Mouse (Mus musculus): ENCODE results near the gene Spock1. TPM values are rescaled to one million over a fixed set of nuclear protein-coding genes. Genes with fewer than 3 reads are reported as not detected.

Gene Spock1
- polyA plus RNA-seq, 1 experiment from 2014 or later: 1.1 TPM

- TF ChIP-seq CTCF (IDR thresholded peaks at IDR 0.05; ENCODE audit: low read depth): 0 out of 2 replicates have a peak, but pooled peaks have one; percentile 19
Measured at GRCm38 (mm10) chr13:57788299-57788698, 119.8 kb downstream of the Spock1 start.

GRCm38 (mm10) chr13:57786278-57786677, 121.9 kb downstream of the Spock1 start:
- 82% methylated on average over 8 of the region's 8 CpGs for WGBS
- no peak overlapping the region for H3K9ac ChIP-seq (ENCODE audit: low read depth, low read length)
- H3K4me3 ChIP-seq (ENCODE audit: low read depth, low read length): no peak overlapping the region
- no peak for TF ChIP-seq CTCF (IDR thresholded peaks at IDR 0.05; ENCODE audit: low read depth)
- H3K4me2 ChIP-seq (replicated peaks; ENCODE audit: low read depth): no peak overlapping the region
- H3K36me3 ChIP-seq (ENCODE audit: control insufficient read depth, insufficient read depth): no peaks in the 10 kb centered on the region
- H3K27ac ChIP-seq (ENCODE audit: low read depth, low read length): no peak overlapping the region
- H3K27me3 ChIP-seq (replicated peaks; ENCODE audit: control insufficient read depth, insufficient read depth, low read length): no peaks in the 10 kb centered on the region
- ATAC-seq: no peak
- H3K9me3 ChIP-seq (ENCODE audit: control insufficient read depth): peaks cover 4% of the 10 kb centered on the region; the same call in 1 of the 2 replicates
- H3K4me1 ChIP-seq (replicated peaks; ENCODE audit: control insufficient read depth, insufficient read depth, low read length): no peaks in the 10 kb centered on the region

More at GRCm38 (mm10) chr13:57788299-57788698, 119.8 kb downstream of the Spock1 start:
- peaks cover 4% of the 10 kb centered on the region; the same call in 1 of the 2 replicates for H3K9me3 ChIP-seq (ENCODE audit: control insufficient read depth)
- no peak overlapping the region for H3K9ac ChIP-seq (ENCODE audit: low read depth, low read length)
- no peaks in the 10 kb centered on the region for H3K27me3 ChIP-seq (replicated peaks; ENCODE audit: control insufficient read depth, insufficient read depth, low read length)
- no peaks in the 10 kb centered on the region for H3K4me1 ChIP-seq (replicated peaks; ENCODE audit: control insufficient read depth, insufficient read depth, low read length)
- WGBS: 95% methylated on average over 4 of the region's 4 CpGs
- no peak for ATAC-seq
- H3K4me2 ChIP-seq (replicated peaks; ENCODE audit: low read depth): no peak overlapping the region
- no peaks in the 10 kb centered on the region for H3K36me3 ChIP-seq (ENCODE audit: control insufficient read depth, insufficient read depth)
- H3K4me3 ChIP-seq (ENCODE audit: low read depth, low read length): no peak overlapping the region
- H3K27ac ChIP-seq (ENCODE audit: low read depth, low read length): no peak overlapping the region

GRCm38 (mm10) chr13:57782975-57783374, 125.2 kb downstream of the Spock1 start:
- Histone ChIP-seq H3K4me1 (replicated peaks; ENCODE audit: control insufficient read depth, insufficient read depth, low read length) (no peaks in the 10 kb centered on the region), H3K36me3 (ENCODE audit: control insufficient read depth, insufficient read depth) (no peaks in the 10 kb centered on the region), H3K27me3 (replicated peaks; ENCODE audit: control insufficient read depth, insufficient read depth, low read length) (no peaks in the 10 kb centered on the region), H3K9me3 (ENCODE audit: control insufficient read depth) (no peaks in the 10 kb centered on the region), H3K4me2 (replicated peaks; ENCODE audit: low read depth) (no peak overlapping the region), H3K27ac (ENCODE audit: low read depth, low read length) (no peak overlapping the region), H3K9ac (ENCODE audit: low read depth, low read length) (no peak overlapping the region), H3K4me3 (ENCODE audit: low read depth, low read length) (no peak overlapping the region)
- no peak for TF ChIP-seq CTCF (IDR thresholded peaks at IDR 0.05; ENCODE audit: low read depth)
- ATAC-seq: no peak
- WGBS: 59% methylated on average over 12 of the region's 12 CpGs

- no peaks in the 10 kb centered on the region for H3K36me3 ChIP-seq (ENCODE audit: control insufficient read depth, insufficient read depth)
- no peak for TF ChIP-seq CTCF (IDR thresholded peaks at IDR 0.05; ENCODE audit: low read depth)
- no peak overlapping the region for H3K4me3 ChIP-seq (ENCODE audit: low read depth, low read length)
- no peak for ATAC-seq
- H3K9me3 ChIP-seq (ENCODE audit: control insufficient read depth): no peaks in the 10 kb centered on the region
- no peak overlapping the region for H3K9ac ChIP-seq (ENCODE audit: low read depth, low read length)
- H3K27me3 ChIP-seq (replicated peaks; ENCODE audit: control insufficient read depth, insufficient read depth, low read length): no peaks in the 10 kb centered on the region
- WGBS: 70% methylated on average over 6 of the region's 6 CpGs
- no peak overlapping the region for H3K27ac ChIP-seq (ENCODE audit: low read depth, low read length)
- H3K4me1 ChIP-seq (replicated peaks; ENCODE audit: control insufficient read depth, insufficient read depth, low read length): no peaks in the 10 kb centered on the region
- no peak overlapping the region for H3K4me2 ChIP-seq (replicated peaks; ENCODE audit: low read depth)
Measured at GRCm38 (mm10) chr13:57782107-57782561, 126.0 kb downstream of the Spock1 start.

GRCm38 (mm10) chr13:57779146-57779545, 129.0 kb downstream of the Spock1 start:
- 78% methylated on average over 4 of the region's 4 CpGs for WGBS

GRCm38 (mm10) chr13:57778524-57778923, 129.6 kb downstream of the Spock1 start:
- Histone ChIP-seq H3K9ac (ENCODE audit: low read depth, low read length) (no peak overlapping the region), H3K4me1 (replicated peaks; ENCODE audit: control insufficient read depth, insufficient read depth, low read length) (no peaks in the 10 kb centered on the region), H3K4me2 (replicated peaks; ENCODE audit: low read depth) (no peak overlapping the region), H3K9me3 (ENCODE audit: control insufficient read depth) (no peaks in the 10 kb centered on the region), H3K36me3 (ENCODE audit: control insufficient read depth, insufficient read depth) (no peaks in the 10 kb centered on the region), H3K27me3 (replicated peaks; ENCODE audit: control insufficient read depth, insufficient read depth, low read length) (no peaks in the 10 kb centered on the region), H3K4me3 (ENCODE audit: low read depth, low read length) (no peak overlapping the region), H3K27ac (ENCODE audit: low read depth, low read length) (no peak overlapping the region)
- TF ChIP-seq CTCF (IDR thresholded peaks at IDR 0.05; ENCODE audit: low read depth): no peak
- 81% methylated on average over 3 of the region's 3 CpGs for WGBS
- no peak for ATAC-seq

More at GRCm38 (mm10) chr13:57779146-57779545, 129.0 kb downstream of the Spock1 start:
- ATAC-seq: no peak
- Histone ChIP-seq H3K27ac (ENCODE audit: low read depth, low read length) (no peak overlapping the region), H3K36me3 (ENCODE audit: control insufficient read depth, insufficient read depth) (no peaks in the 10 kb centered on the region), H3K9ac (ENCODE audit: low read depth, low read length) (no peak overlapping the region), H3K4me2 (replicated peaks; ENCODE audit: low read depth) (no peak overlapping the region), H3K9me3 (ENCODE audit: control insufficient read depth) (no peaks in the 10 kb centered on the region), H3K4me3 (ENCODE audit: low read depth, low read length) (no peak overlapping the region), H3K27me3 (replicated peaks; ENCODE audit: control insufficient read depth, insufficient read depth, low read length) (no peaks in the 10 kb centered on the region), H3K4me1 (replicated peaks; ENCODE audit: control insufficient read depth, insufficient read depth, low read length) (no peaks in the 10 kb centered on the region)
- TF ChIP-seq CTCF (IDR thresholded peaks at IDR 0.05; ENCODE audit: low read depth): peak; percentile 28; the same call in 1 of the 2 replicates

- Histone ChIP-seq H3K27ac (ENCODE audit: low read depth, low read length) (no peak overlapping the region), H3K27me3 (replicated peaks; ENCODE audit: control insufficient read depth, insufficient read depth, low read length) (no peaks in the 10 kb centered on the region), H3K4me1 (replicated peaks; ENCODE audit: control insufficient read depth, insufficient read depth, low read length) (no peaks in the 10 kb centered on the region), H3K4me3 (ENCODE audit: low read depth, low read length) (no peak overlapping the region), H3K4me2 (replicated peaks; ENCODE audit: low read depth) (no peak overlapping the region), H3K9ac (ENCODE audit: low read depth, low read length) (no peak overlapping the region), H3K36me3 (ENCODE audit: control insufficient read depth, insufficient read depth) (no peaks in the 10 kb centered on the region), H3K9me3 (ENCODE audit: control insufficient read depth) (no peaks in the 10 kb centered on the region)
- TF ChIP-seq CTCF (IDR thresholded peaks at IDR 0.05; ENCODE audit: low read depth): no peak
- ATAC-seq: no peak
- 75% methylated on average over 6 of the region's 6 CpGs for WGBS
Measured at GRCm38 (mm10) chr13:57771998-57772397, 136.1 kb downstream of the Spock1 start.
